Mouse (Mus musculus) cerebellum, adult 8-10 months (tissue): ENCODE data around the gene Cars.

Experiments used
- DNase-seq: peaks from one replicate; pipeline ENCODE4 v3.0.0; 2022

The Cars gene

DNA sequence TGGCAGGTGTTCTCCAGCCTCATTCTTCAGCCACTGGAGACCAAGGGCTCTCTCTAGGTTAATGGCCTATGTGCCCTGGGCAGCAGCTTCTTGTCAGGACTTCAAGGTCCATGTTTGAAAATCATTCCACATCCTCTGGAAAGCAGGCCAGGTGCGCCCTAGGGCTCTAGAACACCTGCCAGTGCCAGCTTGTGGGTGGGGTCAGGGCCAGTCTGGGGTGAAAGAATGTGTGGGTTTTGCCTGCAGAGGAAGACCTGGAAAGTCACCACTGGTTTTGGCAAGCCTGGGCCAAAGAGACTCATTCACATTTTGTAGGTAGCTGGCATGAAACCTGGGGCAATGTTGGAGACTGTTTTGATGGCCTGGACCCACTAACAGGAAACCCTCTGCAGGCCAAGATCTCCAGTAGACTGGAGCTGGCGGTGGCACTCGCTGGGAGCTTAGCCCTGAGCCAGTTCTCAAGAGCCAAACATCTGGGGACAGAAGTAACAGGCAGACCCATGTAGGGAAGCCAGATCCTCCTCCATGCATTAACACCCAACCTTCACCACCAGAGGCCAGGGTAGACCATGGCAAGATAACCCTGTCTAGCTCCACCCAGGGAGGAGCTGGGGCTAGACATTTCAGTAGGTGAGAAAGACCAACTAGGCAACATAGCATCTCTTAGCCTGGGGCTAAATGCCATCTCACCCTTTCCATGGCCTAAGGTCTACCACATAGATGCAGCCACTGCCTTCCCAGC lies 89.1 kb downstream of the Cars start:
- no peak for DNase-seq

GRCm38 (mm10) chr7:143509566-143509965 lies 90.3 kb downstream of the Cars start:
- DNase-seq: no peak
